Mouse (Mus musculus): ENCODE measurements around the gene Zdhhc18.

DNA sequence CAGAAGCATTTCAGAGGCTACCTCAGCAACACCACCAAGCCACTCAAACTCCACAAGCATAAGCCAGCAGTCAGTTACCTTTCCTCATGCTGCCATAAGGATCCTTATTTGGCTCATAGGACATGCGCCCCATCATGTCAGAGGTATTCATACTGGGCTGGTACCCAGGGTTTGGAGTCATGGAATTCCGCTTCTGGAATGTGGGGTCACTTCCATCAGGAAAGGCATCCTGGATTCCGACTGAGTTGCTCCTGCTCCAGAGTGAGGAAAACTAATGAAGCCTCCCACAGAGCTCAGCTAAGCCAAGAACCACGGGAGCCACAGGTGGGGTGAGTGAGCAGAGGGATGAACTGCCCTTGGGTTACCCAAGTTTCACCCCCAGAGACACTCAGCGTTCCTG lies 37.2 kb upstream of the Zdhhc18 start:
- TF ChIP-seq CTCF (IDR thresholded peaks at IDR 0.05) (no peak), EP300 (IDR thresholded peaks at IDR 0.05) (no peak)
